Mouse (Mus musculus) G1E (cell line): ENCODE results near the gene Ppm1d.

Source experiments
- CTCF ChIP-seq: IDR thresholded peaks from 2 replicates; pipeline ENCODE4 v1.5.1; 2012; ENCODE audit warnings: low read depth, low read length, inconsistent platforms, mixed read lengths
- GATA1 ChIP-seq: IDR thresholded peaks from 2 replicates; pipeline ENCODE4 v1.6.1; 2012; ENCODE audit warnings: borderline replicate concordance, low read length, inconsistent platforms, mixed read lengths
- GATA2 ChIP-seq: IDR thresholded peaks from 2 replicates; pipeline ENCODE4 v1.6.1; 2012; ENCODE audit warnings: low read depth, low read length, inconsistent platforms, borderline replicate concordance
- POLR2AphosphoS5 ChIP-seq: IDR thresholded peaks from 2 replicates; pipeline ENCODE4 v1.6.1; 2012; ENCODE audit warnings: low read depth, low read length, inconsistent platforms; ENCODE audit not compliant: insufficient replicate concordance
- TAL1 ChIP-seq: conservative IDR thresholded peaks from 2 replicates; pipeline ENCODE4 v1.6.1; 2012; ENCODE audit warnings: low read depth, low read length, inconsistent platforms, mixed read lengths

GRCm38 (mm10) chr11:85353819-85354218 lies 42.8 kb downstream of the Ppm1d start:
- TF ChIP-seq CTCF (no peak), GATA1 (no peak), TAL1 (no peak), POLR2AphosphoS5 (no peak), GATA2 (no peak)
